Mouse (Mus musculus) testis, adult 2 months (tissue): ENCODE measurements around the gene Idi1.
"Not testable (repeated sequence)": the region's sequence is repeated elsewhere in the genome, so short reads cannot be mapped to it uniquely, and the experiment has no call there.

Experiments used
- CTCF ChIP-seq: fragments of 200-500 bp; IDR thresholded peaks from 2 replicates; pipeline ENCODE4 v1.5.1; 2012; ENCODE audit warnings: low read depth, mild to moderate bottlenecking, inconsistent platforms, low read length, moderate library complexity; ENCODE audit not compliant: control insufficient read depth, insufficient read depth, insufficient replicate concordance
- POLR2A ChIP-seq: fragments of 200-500 bp; IDR thresholded peaks from 2 replicates; pipeline ENCODE4 v1.6.1; 2012; ENCODE audit warnings: low read depth, mild to moderate bottlenecking, inconsistent platforms, low read length, moderate library complexity; ENCODE audit not compliant: control insufficient read depth

DNA sequence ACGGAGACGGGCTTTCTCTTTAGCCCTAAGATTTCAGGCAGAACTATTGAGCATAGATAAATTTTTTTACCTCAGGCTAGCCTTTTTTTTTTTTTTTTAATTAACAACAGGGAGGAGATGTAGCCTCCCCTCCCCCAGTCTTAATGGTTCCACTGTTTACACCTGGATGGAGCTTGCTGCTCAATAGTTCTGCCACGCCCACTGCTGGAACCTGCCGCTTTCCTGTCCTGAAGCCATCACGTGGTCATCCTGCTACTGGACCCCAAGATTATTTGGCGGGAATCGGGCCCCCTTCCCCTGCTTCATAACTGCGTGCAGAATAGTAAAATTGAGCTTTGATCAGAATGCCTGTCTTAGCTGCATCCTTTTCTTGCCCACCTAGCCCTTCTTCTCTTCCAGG is 28.6 kb downstream of the Idi1 start:
- not testable (repeated sequence) for TF ChIP-seq POLR2A, CTCF
